Mouse (Mus musculus) monocyte, adult 5-6 weeks (primary cell): ENCODE measurements around the gene Oca2. TPM values are rescaled to one million over a fixed set of nuclear protein-coding genes. Genes with fewer than 3 reads are reported as not detected.

Experiments used
- ATAC-seq: fragments of 153-309, 156-312 bp; replicated peaks from 2 replicates; pipeline ENCODE4 v1.8.0; 2017; ENCODE audit warnings: mild to moderate bottlenecking; ENCODE audit not compliant: low TSS enrichment, insufficient number of reproducible peaks, severe bottlenecking, poor library complexity, low FRiP score
- total RNA-seq: library from RNA; stranded (forward); fragments of 200-1000, 200-491, 200-594 nt; gene quantifications from 3 replicates; pipeline ENCODE4 v1.2.3, GENCODE M21; 2017

Gene Oca2
- total RNA-seq, 1 experiment from 2014 or later, result not detected

DNA sequence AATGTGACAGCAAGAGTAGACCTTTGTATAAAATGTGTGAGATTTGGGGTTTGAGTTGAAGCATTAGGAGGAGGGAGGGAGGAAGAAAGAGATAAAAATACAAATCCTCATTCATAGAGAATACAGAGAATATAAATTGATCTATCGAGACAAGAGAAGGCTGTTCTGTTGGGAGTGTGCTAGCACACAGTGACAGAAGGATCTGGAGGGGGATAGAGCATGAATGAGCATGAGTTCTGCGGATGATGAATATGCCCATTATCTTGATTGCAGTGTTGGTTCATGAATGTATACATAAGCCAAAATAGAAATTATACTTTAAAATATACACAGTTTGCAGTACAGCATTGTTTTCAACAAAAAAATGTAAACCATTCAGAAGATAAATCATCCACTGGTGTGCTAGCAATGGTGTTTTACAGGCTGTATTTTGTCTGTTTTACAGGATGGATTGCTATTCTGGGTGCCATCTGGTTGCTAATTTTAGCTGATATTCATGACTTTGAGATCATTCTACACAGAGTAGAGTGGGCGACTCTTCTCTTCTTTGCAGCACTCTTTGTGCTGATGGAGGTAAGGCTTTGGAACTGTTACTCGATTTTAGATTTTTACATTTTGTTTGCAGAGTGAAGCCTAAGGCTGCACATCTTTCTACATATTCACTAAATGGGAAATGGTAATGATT lies 117.2 kb downstream of the Oca2 start:
- no peak for ATAC-seq

DNA sequence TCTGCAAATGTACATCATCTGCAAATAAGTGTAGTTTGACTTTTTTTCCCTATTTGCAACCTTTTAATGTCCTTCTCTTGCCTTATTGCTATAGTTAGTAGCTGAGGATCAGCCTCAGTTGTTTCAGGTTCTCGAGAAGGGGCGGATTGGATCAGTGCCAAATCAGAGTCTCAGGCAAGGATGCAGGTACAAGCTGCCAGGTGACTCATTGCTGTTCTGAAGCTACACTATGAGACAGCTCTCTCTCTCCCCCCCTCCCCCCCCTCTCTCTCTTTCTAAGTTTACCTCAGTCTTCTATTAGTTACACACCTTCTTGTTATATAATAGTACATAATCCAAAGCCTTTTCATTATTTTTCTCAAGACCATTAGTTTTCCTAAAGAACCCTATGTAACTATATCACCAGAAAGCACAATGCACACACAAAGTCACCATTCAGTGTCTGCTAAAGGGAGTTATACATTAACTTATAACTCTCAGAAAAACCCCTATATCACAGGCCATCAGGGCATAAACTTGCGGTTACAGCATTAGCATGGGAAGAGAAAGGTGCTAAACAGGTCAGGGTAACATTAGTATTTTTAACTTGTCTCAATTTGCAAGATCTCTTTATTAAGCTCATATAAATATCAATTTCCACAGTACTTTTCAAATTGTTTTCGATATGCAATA lies 142.3 kb downstream of the Oca2 start:
- no peak for ATAC-seq

DNA sequence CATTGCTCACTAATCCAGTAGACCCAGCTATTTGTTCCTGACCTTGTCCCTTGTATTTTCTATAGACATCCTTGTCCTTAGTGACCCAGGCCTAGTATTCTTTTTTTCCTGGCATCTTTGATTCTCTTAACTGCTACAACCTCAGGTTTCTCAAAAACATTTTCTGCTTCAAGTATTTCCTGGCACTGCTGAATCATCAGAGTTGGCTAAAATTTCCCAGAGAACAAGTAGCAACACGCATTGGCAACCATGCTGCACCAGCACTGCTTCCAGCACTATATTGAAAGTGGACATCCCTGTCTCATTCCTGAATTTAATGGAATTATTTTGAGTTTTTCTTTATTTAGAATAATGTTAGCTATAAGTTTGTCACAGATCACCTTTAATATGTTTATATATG lies 143.1 kb downstream of the Oca2 start:
- ATAC-seq, result no peak

DNA sequence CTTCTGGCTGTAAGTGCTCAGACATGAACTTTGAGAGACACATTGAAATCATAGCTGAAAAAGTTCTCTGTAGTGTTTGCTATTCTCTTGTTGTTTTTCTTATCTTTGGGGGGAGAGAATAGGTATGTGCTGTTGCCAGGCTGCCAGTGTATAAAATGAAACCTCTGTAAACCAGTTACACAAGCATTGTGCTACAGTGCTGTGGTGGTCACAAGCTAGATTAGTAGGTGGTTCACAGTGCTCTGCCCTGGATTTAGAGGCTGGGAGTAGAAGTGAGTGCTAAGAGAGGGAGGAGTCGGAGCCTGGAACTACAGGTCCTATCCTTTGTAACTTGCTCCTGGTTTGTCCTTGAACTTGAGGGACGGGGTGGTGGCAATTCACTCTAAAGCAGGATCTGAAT lies 148.7 kb downstream of the Oca2 start:
- no peak for ATAC-seq

DNA sequence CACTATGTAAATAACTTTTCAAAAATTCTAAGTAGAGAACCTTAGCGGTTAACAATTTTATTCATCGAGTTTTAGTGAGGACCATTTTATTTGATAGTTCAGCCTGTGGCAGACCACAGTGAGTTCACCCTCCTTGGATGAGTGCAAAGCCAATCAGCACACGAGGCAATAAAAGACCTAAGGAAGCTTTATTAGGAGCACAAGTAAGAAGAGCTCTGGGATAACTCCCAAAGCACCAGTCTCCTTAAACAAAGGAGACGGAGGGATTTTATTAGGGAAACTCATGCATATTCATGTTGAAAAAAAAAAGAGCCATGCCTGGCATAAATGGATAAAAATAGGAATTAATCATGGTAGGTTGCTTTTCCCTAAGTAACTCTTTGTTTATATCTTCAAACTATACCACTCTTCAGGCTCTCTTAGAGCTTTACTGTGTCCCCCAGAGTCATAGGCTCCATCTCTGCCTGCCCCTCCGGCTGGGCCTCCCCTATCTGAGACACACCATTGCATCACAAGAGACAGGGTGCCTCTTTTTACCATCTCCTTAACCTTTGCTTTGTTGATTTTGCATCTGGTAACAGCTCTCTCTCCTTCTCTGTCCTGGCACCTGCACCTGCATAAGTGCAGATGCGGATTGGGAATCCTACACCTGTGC lies 178.7 kb downstream of the Oca2 start:
- no peak for ATAC-seq

DNA sequence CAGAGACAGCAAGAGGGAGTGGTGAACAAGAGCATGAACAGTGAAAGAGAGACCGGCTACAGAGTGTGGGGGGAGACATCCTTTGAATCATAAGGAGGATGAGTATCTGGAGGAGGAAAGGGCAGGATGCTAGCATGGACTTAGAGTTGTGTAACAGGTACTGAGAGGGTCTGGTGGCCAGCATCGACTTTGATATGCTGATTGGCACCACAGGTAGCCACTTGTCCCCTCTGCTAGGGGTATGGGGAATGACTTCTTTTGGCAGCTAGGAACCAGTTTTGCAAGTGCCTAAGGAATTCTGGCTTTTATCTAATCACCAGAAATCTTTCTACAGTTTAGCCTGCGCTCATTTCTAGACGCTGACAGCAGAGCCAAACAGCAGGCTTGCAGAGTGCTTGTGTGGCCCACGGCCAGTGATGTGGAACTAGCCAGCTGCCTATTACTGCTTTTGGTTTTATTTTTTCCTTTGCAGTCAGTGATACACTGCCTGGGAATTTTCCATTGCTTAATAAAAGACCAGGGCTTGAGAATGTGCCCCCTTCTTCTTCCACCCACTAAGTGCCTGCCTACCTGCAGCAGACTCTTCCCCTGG lies 179.8 kb downstream of the Oca2 start:
- ATAC-seq, result no peak

DNA sequence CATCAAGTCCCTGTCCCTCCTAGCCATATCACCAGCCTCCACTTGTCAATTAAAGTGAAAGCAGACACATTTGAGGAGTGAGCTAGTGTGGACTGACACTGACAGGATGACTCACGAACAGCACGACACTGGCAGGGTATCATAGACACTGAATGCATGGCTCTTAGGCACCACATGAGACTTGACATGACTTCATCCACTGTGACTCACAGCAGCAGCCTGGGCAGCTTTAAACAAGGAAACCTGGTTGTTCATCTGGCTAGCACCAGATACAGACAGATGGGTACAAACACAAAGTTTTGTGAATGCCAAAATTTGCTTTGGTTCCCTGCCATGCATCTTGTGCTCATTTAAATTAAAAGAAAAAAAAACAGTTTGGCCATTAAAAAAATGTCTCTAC lies 182.4 kb downstream of the Oca2 start:
- no peak for ATAC-seq

DNA sequence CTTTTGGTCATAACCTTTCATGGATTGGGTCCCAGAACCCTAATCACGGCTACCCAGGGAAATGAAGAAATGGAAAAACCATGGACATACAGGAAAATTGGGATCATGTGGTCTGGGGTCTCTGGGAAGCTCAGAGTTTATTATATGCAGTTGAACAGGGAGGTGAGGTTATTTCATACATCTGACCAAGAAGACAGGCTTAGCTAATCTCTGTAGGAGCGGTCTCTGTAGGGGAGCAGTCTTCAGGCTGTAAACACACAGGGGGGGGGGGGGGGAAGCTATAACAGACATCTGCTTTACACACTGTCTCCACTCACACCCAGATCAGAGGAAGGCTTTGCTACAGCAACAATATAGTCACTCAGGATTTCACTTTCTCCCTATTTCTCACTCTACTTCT lies 184.0 kb downstream of the Oca2 start:
- ATAC-seq, result no peak

DNA sequence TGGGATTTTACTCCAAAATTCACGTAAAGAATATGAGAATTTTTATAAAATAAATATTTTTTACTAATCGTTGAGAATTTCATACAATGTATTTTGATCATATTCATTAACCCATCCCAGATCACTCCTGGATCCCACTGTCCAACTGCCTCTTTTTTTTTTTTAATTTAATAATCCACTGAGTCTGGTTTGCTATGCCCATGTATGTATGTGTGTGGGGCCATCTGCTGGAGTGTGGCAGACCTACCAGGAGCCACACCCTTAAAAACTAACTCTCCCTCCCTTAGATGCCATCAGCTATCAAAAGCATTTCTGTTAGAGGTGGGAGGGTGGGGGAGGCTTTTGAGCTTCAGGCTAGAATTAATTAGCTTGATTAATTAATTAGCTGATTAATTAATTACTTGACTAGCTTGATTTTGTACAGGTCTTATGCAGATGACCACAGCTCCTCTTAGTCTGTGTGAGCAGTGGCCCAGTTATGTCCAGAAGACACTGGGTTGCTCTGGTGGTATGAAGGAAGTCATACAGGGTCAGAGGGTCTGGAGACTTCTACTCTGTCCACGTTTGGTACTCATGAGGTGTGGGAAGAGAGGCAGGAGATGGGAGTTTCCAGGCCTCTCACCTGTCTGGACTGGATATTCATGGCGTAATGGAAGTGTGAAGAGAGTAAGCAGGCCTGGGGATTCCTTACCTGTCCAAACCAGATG lies 221.4 kb downstream of the Oca2 start:
- ATAC-seq, result no peak

DNA sequence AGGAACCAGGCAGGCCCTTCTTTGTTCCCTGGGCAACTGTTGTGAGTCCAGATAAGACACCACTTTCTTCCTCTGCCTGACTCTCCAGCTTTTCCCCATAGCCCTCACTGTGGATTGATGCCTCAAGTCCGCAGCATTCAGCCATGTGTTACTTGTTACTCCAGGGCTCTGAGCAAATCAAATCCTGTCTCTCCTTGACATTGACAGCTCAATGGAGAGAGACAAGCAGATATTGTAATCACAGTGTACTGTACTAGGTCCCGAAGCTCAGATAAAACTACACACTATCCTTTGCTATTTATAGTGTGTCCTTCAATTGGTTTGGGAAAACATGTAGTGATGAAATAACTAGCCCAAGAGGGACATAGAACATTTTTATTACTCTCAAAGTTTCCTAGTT lies 258.7 kb downstream of the Oca2 start:
- ATAC-seq, result no peak

DNA sequence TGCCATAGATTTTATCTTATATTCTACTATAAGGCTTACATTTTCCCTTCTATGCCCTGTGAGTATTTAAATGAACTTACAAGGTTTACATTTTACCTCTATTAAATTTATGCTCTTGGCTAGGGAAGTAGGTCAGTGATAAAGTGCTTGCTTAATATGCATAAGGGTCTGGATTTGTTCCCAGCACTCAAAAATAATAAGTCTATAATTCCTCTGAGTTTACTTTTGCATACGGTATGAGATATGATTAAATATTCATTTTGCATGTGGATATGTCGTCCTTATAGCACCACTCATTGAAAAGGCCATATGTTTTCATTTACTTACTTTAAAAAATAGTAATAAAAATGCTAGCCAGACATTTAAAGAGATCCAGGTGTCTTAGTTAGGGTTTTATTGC lies 259.8 kb downstream of the Oca2 start:
- no peak for ATAC-seq

DNA sequence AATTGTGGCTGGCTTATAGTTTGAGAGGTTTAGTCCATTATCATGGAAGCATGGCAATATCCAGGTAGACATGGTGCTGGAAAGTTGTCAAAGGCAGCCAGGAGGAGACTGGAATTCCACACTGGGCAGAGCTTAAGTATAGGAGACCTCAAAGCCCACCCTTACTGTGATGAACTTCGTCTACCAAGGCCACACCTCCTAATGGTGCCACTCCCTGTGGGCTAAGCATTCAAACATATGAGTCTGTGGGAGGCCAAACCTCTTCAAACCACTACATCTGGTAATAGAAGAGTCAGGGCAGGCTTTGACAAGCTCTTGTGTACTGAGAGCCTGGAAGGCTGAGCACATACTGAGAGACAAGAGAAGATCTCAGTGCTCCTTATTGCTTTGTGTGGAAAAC lies 260.2 kb downstream of the Oca2 start:
- ATAC-seq, result no peak

DNA sequence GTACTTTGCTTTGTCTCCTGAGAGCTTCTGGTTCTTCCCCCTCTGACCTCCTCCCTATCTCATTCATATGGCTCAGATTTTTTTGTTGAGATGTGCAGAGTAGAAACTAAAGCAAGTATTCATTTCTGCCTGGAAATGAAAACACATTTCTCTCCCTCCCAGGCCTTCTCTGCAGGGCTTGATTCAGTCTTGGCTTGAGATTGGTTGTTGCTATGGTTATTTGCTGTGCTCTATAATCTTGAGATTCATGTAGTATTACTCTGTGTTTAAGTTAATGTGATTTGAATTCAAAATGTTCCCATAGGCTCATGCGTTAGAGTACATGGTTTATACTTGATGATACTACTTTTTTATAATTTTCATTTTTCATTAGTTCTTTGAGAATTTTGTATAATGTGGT lies 260.9 kb downstream of the Oca2 start:
- ATAC-seq, result no peak

DNA sequence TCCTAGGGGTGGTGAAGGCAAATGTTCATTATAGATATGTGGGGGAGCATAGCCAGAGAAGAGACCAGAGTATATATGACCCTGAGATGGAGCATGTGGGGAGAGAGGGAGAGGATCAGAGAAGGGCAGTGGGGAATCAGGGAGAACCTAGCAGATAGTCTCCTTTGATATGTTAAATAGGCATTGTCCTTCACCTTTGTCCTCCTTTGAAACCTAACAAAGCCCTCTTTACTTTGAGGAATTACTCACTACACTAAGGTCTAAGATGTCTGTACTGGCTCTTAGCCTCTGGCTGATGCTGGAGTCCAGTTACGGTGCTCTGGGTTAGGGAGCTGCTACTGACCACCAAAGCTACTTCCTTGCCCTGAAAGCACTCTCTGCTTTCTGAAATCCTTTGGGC lies 279.0 kb downstream of the Oca2 start:
- ATAC-seq, result no peak

DNA sequence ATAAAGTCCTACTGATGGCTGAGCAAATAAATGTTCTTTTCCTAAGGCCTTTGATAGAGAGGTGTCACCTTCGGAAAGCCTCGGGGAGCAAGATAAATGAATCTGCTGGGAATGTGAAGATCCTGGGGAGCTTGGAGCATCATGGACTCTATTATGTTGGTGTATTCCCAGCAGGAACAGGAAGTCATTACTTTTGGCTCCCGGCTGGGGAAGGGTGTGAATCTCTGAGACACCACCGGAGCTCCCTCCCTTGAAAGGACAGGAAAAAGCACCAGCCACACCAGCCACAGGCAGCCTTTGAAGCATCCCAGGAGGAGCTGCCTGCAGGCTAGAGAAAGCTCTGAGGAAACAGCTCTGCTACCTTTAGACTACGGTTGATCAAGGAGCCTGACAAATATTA lies 280.2 kb downstream of the Oca2 start:
- no peak for ATAC-seq

DNA sequence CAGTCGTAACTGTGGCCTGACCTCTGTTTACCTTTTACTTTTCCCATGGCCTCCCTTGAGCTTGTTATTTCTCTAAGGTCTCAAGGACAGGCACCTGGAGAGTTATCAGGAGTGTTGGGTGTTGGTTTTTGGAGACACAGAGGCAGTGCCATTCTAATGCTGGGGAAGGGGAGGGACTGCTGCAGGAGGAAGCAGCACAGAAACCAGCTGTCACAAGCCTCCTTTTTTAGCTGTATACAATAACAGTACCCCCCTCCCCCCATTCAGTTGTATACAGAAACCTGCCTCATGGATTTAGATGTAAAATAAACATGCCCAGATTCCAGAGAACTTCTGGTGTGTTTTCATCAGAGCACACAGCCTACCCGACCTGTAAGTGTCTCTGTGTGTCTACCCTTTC lies 295.3 kb downstream of the Oca2 start:
- ATAC-seq, result no peak

DNA sequence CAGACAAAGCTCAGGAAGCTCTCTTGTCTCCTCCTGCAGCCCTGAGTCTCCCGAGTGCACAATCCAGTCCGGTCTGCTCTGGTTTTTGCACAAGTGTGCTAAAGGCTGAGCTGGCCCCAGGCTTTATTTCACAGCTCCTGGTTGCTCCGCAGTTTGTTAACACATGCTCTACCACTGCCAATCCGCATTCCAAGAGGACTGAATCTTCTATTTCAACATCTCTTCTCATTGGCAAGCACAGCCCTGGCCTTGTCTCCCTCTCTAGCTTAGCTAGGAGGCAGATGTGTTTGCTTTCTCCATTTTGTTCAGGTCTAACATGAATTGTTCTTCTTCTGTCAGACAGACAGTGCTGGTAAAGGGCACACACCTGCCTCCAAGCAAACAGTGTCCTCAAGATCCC lies 309.7 kb downstream of the Oca2 start:
- ATAC-seq, result no peak

DNA sequence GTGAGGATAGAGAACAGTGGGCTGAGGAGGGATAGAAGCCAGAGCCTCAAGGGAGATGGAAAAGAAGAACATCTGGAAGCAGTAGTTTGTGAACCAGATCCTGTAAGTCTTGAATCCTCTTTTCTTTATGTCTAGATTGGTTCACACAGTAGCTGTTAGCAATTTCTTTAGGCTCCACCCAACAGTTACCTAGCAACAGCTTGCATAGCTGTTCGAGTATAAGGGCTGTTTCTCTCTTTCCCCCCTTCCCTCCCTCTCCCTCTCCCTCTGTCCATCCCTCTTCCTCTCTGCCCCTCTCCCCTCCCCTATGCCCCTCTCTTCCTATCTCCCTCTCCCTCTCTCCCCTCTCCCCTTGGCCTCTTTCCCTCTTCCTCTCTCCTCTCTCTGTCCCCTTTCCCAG lies 312.2 kb downstream of the Oca2 start:
- no peak for ATAC-seq
